9 mouse cellular contexts compared by ENCODE assay signal in the genomic region with DNA sequence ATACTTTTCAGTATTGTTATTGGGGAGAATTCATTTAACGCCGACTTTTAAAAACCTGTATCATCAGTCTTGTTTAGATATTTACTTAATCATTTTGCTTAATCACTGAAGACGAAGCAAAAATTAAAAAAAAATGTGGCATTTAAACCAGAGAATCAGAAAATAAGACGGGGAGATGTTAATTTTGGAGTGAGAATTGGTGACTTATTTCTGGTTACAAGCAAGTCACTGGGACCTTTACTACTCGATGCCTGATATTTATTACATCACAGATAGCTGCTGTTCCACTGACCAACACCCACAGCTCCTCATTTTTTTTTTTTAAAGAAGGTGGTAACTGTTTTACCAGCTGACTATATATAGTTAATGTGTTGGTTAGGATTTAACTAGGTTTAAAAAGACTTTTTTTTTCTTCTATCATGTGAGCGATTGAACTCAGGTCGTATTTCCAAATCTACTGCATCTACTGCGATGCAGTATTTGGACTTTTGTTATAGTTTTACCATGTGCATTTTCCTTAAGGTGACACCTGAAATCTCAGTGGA. TPM values are rescaled to one million over a fixed set of nuclear protein-coding genes. Genes with fewer than 3 reads are reported as not detected.
DNase-seq lines count a peak whose midpoint lies in the region; ATAC-seq and TF ChIP-seq lines count a peak whose summit lies in the region.
"Had no signal": no experiment of that assay in that cellular context is flagged by ENCODE, and none has a peak within 500 bp of the region (broad histone marks: within the 10 kb centered on the region; RNA-seq: fewer than 3 reads in every experiment).

No protein-coding gene starts in this region.

- peak overlapping the region; percentile 99 for H3K9ac ChIP-seq in neural tube, embryonic 14.5 days (replicated peaks; ENCODE audit: low read depth, low read length)

- peaks cover 15% of the 10 kb centered on the region; the same call in 1 of the 2 replicates for H3K4me1 ChIP-seq in neural tube, embryonic 14.5 days (ENCODE audit: control insufficient read depth, insufficient read depth, low read length)

- TF ChIP-seq CTCF in left cerebral cortex, adult 2 months (IDR thresholded peaks at IDR 0.05) = no peak

- H3K36me3 ChIP-seq in neural tube, embryonic 14.5 days (ENCODE audit: control insufficient read depth, insufficient read depth, low read length) = 0 out of 2 replicates have a peak, but pooled peaks cover 3% of the 10 kb centered on the region

- H3K27ac ChIP-seq in left cerebral cortex, adult 2 months = peak overlapping the region; percentile 99
- H3K27ac ChIP-seq in neural tube, embryonic 14.5 days (ENCODE audit: low read depth, low read length) = peak overlapping the region; percentile 98; the same call in 1 of the 2 replicates

- intact Hi-C loops in left cerebral cortex, adult 2 months (cut with DNase I) = loop anchor here (2.0 to 5.0 kb wide), 5 partner anchors 53 to 430 kb away; partner anchors contain the start of genes Eif2a, Med12l and Serp1

- no peaks in the 10 kb centered on the region for H3K9me3 ChIP-seq in neural tube, embryonic 14.5 days (ENCODE audit: control insufficient read depth, low read length)

- DNase-seq in left cerebral cortex, adult 2 months (ENCODE audit: extremely low spot score in 1 of 2, low spot score in 2 of 2) = no peak
- DNase-seq in left cerebral cortex, adult 18-20 months (ENCODE audit: low spot score in 2 of 2) = no peak
- peak; percentile 31 for DNase-seq in c-Kit-negative CD71-positive TER-119-positive erythroid progenitor cells, embryonic 14.5 days (ENCODE audit: low read depth, low spot score)
- peak; percentile 2 for DNase-seq in hindlimb bud, embryonic 11.5 days (ENCODE audit: extremely low spot score, low read depth, low spot score)
- DNase-seq in urinary bladder, postnatal 4 days (ENCODE audit: low spot score in 2 of 2) = no peak
- DNase-seq in left cerebral cortex, adult 8-10 months (ENCODE audit: low spot score in 2 of 2) = no peak

- ATAC-seq in neural tube, embryonic 14.5 days (ENCODE audit: low read depth) = no peak
- ATAC-seq in CD4-positive, CD25-positive, alpha-beta regulatory T cell, adult 4 months = no peak

- H3K4me3 ChIP-seq in left cerebral cortex, adult 2 months = peak overlapping the region; percentile 73
- peak overlapping the region; percentile 91 for H3K4me3 ChIP-seq in neural tube, embryonic 14.5 days (ENCODE audit: low read depth, low read length)

- H3K27me3 ChIP-seq in neural tube, embryonic 14.5 days (ENCODE audit: control insufficient read depth, insufficient read depth, low read length) = no peaks in the 10 kb centered on the region

- peak overlapping the region; percentile 55 for H3K4me2 ChIP-seq in neural tube, embryonic 14.5 days (ENCODE audit: low read depth, low read length)

- 22% methylated on average over 8 of the region's 8 CpGs for WGBS in neural tube, embryonic 14.5 days

RNA-seq across cellular contexts. Expression of gene Selenot, which starts 1.1 kb away (rescaled TPM):
- 100 to 1,000 TPM; 140 to 144 TPM for total RNA-seq in left cerebral cortex, adult 2 months (2021)
- total RNA-seq in left cerebral cortex, adult 18-20 months (2021) = 100 to 1,000 TPM; 141 to 145 TPM
- polyA plus RNA-seq in neural tube, embryonic 14.5 days (2014; fragmentation: Nextera tagmentation; extraction: Ambion mirVana) = 36.7 and 41.4 TPM in 2 replicates
- 10 to 100 TPM; 19.7 to 30.3 TPM for polyA plus RNA-seq in CD4-positive, CD25-positive, alpha-beta regulatory T cell, adult 4 months (2017; shearing (Covaris generic))
- total RNA-seq in left cerebral cortex, adult 8-10 months (2022) = 100 to 1,000 TPM; 136 to 142 (median 137) TPM

RNA-seq across cellular contexts. Expression of gene Serp1, which starts 51.9 kb away (rescaled TPM):
- 10 to 100 TPM; 20.0 to 21.0 TPM for total RNA-seq in left cerebral cortex, adult 2 months (2021)
- 10 to 100 TPM; 19.7 to 23.1 TPM for total RNA-seq in left cerebral cortex, adult 18-20 months (2021)
- 46.2 and 68.5 TPM in 2 replicates for polyA plus RNA-seq in neural tube, embryonic 14.5 days (2014; fragmentation: Nextera tagmentation; extraction: Ambion mirVana)
- polyA plus RNA-seq in CD4-positive, CD25-positive, alpha-beta regulatory T cell, adult 4 months (2017; shearing (Covaris generic)) = 10 to 100 TPM; 38.8 to 57.0 TPM
- total RNA-seq in left cerebral cortex, adult 8-10 months (2022) = 10 to 100 TPM; 19.8 to 21.4 (median 20.5) TPM

RNA-seq across cellular contexts. Expression of gene Eif2a, which starts 52.0 kb away (rescaled TPM):
- total RNA-seq in left cerebral cortex, adult 2 months (2021) = 10 to 100 TPM; 40.5 to 43.3 TPM
- total RNA-seq in left cerebral cortex, adult 18-20 months (2021) = 10 to 100 TPM; 41.6 to 42.6 TPM
- polyA plus RNA-seq in neural tube, embryonic 14.5 days (2014; fragmentation: Nextera tagmentation; extraction: Ambion mirVana) = 41.4 and 43.4 TPM in 2 replicates
- 10 to 100 TPM; 69.7 to 74.8 TPM for polyA plus RNA-seq in CD4-positive, CD25-positive, alpha-beta regulatory T cell, adult 4 months (2017; shearing (Covaris generic))
- total RNA-seq in left cerebral cortex, adult 8-10 months (2022) = 10 to 100 TPM; 42.9 to 56.9 (median 52.9) TPM

RNA-seq across cellular contexts. Expression of gene Erich6, which starts 59.4 kb away (rescaled TPM):
- 1 to 10 TPM; 1.4 to 1.7 TPM for total RNA-seq in left cerebral cortex, adult 2 months (2021)
- total RNA-seq in left cerebral cortex, adult 18-20 months (2021) = 1 to 10 TPM in 1 of 2 experiments, under 1 TPM in 1; 0.95 to 1.3 TPM
- 0.23 and 0.29 TPM in 2 replicates for polyA plus RNA-seq in neural tube, embryonic 14.5 days (2014; fragmentation: Nextera tagmentation; extraction: Ambion mirVana)
- polyA plus RNA-seq in CD4-positive, CD25-positive, alpha-beta regulatory T cell, adult 4 months (2017; shearing (Covaris generic)) = not detected
- 1 to 10 TPM; 1.0 to 1.9 (median 1.5) TPM for total RNA-seq in left cerebral cortex, adult 8-10 months (2022)
- total RNA-seq: common myeloid progenitor, adult 5-6 weeks had no signal

Comparison
In these comparisons a context has a peak if more than half of its experiments do, and no peak if none do; other contexts are left out.
1. DNase-seq: peak in c-Kit-negative CD71-positive TER-119-positive erythroid progenitor cells, embryonic 14.5 days (single experiment) and hindlimb bud, embryonic 11.5 days (single experiment); none in left cerebral cortex, adult 2 months (0 of 2), left cerebral cortex, adult 18-20 months (0 of 2), urinary bladder, postnatal 4 days (0 of 2) and left cerebral cortex, adult 8-10 months (0 of 2).